Mouse (Mus musculus) liver, adult 2 months (tissue): ENCODE data around the gene Adgrg5. TPM values are rescaled to one million over a fixed set of nuclear protein-coding genes. Genes with fewer than 3 reads are reported as not detected.

Experiments
- DNase-seq: peaks from one replicate; pipeline ENCODE4 v3.0.0-alpha.2; 2011; ENCODE audit warnings: low read depth, low spot score; ENCODE audit errors: extremely low read depth
- H3K27ac ChIP-seq: fragments of 200-500 bp; replicated peaks from 2 replicates; pipeline ENCODE4 v1.5.1; 2012; ENCODE audit warnings: low read depth, mild to moderate bottlenecking, control low read depth, inconsistent platforms, low read length; ENCODE audit not compliant: insufficient read depth
- H3K27me3 ChIP-seq: fragments of 200-500 bp; 2 replicates; pipeline ENCODE4 v1.6.1; 2012; ENCODE audit warnings: mild to moderate bottlenecking, moderate library complexity, low read length, inconsistent platforms; ENCODE audit not compliant: control insufficient read depth, insufficient read depth
- H3K36me3 ChIP-seq: fragments of 200-500 bp; 2 replicates; pipeline ENCODE4 v1.6.1; 2012; ENCODE audit warnings: low read length, inconsistent platforms; ENCODE audit not compliant: control insufficient read depth, insufficient read depth
- H3K4me1 ChIP-seq: fragments of 200-500 bp; 2 replicates; pipeline ENCODE4 v1.6.1; 2011; ENCODE audit warnings: low read length; ENCODE audit not compliant: control insufficient read depth, insufficient read depth
- H3K4me3 ChIP-seq: fragments of 200-500 bp; 2 replicates; pipeline ENCODE4 v1.5.1; 2011; ENCODE audit warnings: low read depth, mild to moderate bottlenecking, control low read depth, low read length, moderate library complexity; ENCODE audit not compliant: insufficient read depth
- H3K79me2 ChIP-seq: fragments of 200-500 bp; 2 replicates; pipeline ENCODE4 v1.6.1; 2012; ENCODE audit warnings: inconsistent platforms, mild to moderate bottlenecking, low read length, moderate library complexity; ENCODE audit not compliant: control insufficient read depth, insufficient read depth
- H3K9ac ChIP-seq: fragments of 200-500 bp; 2 replicates; pipeline ENCODE4 v1.6.1; 2012; ENCODE audit warnings: low read depth, mild to moderate bottlenecking, control low read depth, inconsistent platforms, low read length
- CTCF ChIP-seq: fragments of 200-500 bp; IDR thresholded peaks from 2 replicates; pipeline ENCODE4 v1.5.1; 2011; ENCODE audit warnings: low read depth, low read length, control low read depth
- POLR2A ChIP-seq: fragments of 200-500 bp; IDR thresholded peaks from 2 replicates; pipeline ENCODE4 v1.6.1; 2011; ENCODE audit warnings: low read length, control low read depth; ENCODE audit not compliant: insufficient read depth; ENCODE audit errors: extremely low read depth
- WGBS: fragments of 180-500 bp; shearing (Covaris S2); methylation state at CpG from one replicate; pipeline ENCODE4 v1.1.7; 2018; 5-methylcytosine and 5-hydroxymethylcytosine counted together
- polyA plus RNA-seq: library from polyadenylated mRNA; depleted of rRNA; stranded (reverse); fragments of >200 nt; gene quantifications from 2 replicates; pipeline ENCODE4 v1.2.3, GENCODE M21; 2012
- total RNA-seq: library from RNA; depleted of rRNA; stranded (reverse); fragments of >200 nt; gene quantifications from 2 replicates; pipeline ENCODE4 v1.2.3, GENCODE M21; 2014

Gene Adgrg5
- total and polyA plus RNA-seq, 2 experiments, result 0.18 to 0.77 TPM

GRCm38 (mm10) chr8:94973270-94973669, 49.8 kb downstream of the Adgrg5 start:
- Histone ChIP-seq H3K79me2 (no peaks in the 10 kb centered on the region), H3K27me3 (no peaks in the 10 kb centered on the region), H3K4me3 (no peak overlapping the region), H3K4me1 (peaks cover 4% of the 10 kb centered on the region; the same call in 1 of the 2 replicates), H3K36me3 (no peaks in the 10 kb centered on the region), H3K27ac (no peak overlapping the region), H3K9ac (no peak overlapping the region)
- TF ChIP-seq CTCF (no peak), POLR2A (no peak)
- WGBS, result 91% methylated on average over 9 of the region's 9 CpGs
- no peak for DNase-seq

- H3K9ac ChIP-seq, result no peak overlapping the region
- no peaks in the 10 kb centered on the region for H3K36me3 ChIP-seq
- H3K4me1 ChIP-seq, result peaks cover 4% of the 10 kb centered on the region; the same call in 1 of the 2 replicates
- WGBS, result 67% methylated on average over 9 of the region's 9 CpGs
- no peak for TF ChIP-seq POLR2A
- TF ChIP-seq CTCF, result no peak
- DNase-seq, result no peak
- H3K27ac ChIP-seq, result no peak overlapping the region
- no peaks in the 10 kb centered on the region for H3K79me2 ChIP-seq
- no peak overlapping the region for H3K4me3 ChIP-seq
- no peaks in the 10 kb centered on the region for H3K27me3 ChIP-seq
Measured at GRCm38 (mm10) chr8:94973786-94974185, 50.3 kb downstream of the Adgrg5 start.

- Histone ChIP-seq H3K4me1 (peaks cover 4% of the 10 kb centered on the region; the same call in 1 of the 2 replicates), H3K27me3 (no peaks in the 10 kb centered on the region), H3K9ac (no peak within 1 kb of the TSS), H3K36me3 (no peaks in the 10 kb centered on the region), H3K4me3 (no peak within 1 kb of the TSS), H3K79me2 (no peaks in the 10 kb centered on the region), H3K27ac (no peak within 1 kb of the TSS)
- 19% methylated on average over 7 of the region's 7 CpGs for WGBS
- TF ChIP-seq POLR2A (no peak), CTCF (no peak)
- no peak for DNase-seq
Measured at GRCm38 (mm10) chr8:94974467-94975165, 51.1 kb downstream of the Adgrg5 start, which contains the start of gene Adgrg1. Gene Adgrg1 (plus strand): TSS chr8:94974751.

- 14% methylated on average over 17 of the region's 17 CpGs for WGBS
- H3K79me2 ChIP-seq, result no peaks in the 10 kb centered on the region
- TF ChIP-seq POLR2A, result 0 out of 2 replicates have a peak, but pooled peaks have one; percentile 9
- no peak for TF ChIP-seq CTCF
- H3K36me3 ChIP-seq, result no peaks in the 10 kb centered on the region
- H3K4me3 ChIP-seq, result peak overlapping the region; percentile 46
- DNase-seq, result peak; percentile 26
- no peaks in the 10 kb centered on the region for H3K27me3 ChIP-seq
- peaks cover 4% of the 10 kb centered on the region; the same call in 1 of the 2 replicates for H3K4me1 ChIP-seq
- no peak overlapping the region for H3K27ac ChIP-seq
- H3K9ac ChIP-seq, result no peak overlapping the region; the same call in 1 of the 2 replicates
Measured at GRCm38 (mm10) chr8:94976651-94977417, 53.3 kb downstream of the Adgrg5 start.

GRCm38 (mm10) chr8:94978131-94978530, 54.6 kb downstream of the Adgrg5 start:
- DNase-seq, result no peak
- TF ChIP-seq CTCF, result no peak
- no peak for TF ChIP-seq POLR2A
- Histone ChIP-seq H3K4me3 (no peak overlapping the region), H3K79me2 (no peaks in the 10 kb centered on the region), H3K27me3 (no peaks in the 10 kb centered on the region), H3K9ac (no peak overlapping the region), H3K4me1 (peaks cover 4% of the 10 kb centered on the region; the same call in 1 of the 2 replicates), H3K36me3 (no peaks in the 10 kb centered on the region), H3K27ac (no peak overlapping the region)
- 70% methylated on average over 9 of the region's 9 CpGs for WGBS
